Mouse (Mus musculus): ENCODE data around the gene Arhgap28.

The Arhgap28 gene

GRCm38 (mm10) chr17:67993371-67994045 is 10.4 kb downstream of the Arhgap28 start:
- no peak for DNase-seq (ENCODE audit: low read depth, low spot score)

- no peak for DNase-seq (ENCODE audit: low read depth, low spot score)
These were observed 14.2 kb downstream of the Arhgap28 start for GRCm38 (mm10) chr17:67989716-67990115.

GRCm38 (mm10) chr17:67988920-67989621 is 14.8 kb downstream of the Arhgap28 start:
- no peak for DNase-seq (ENCODE audit: low read depth, low spot score)

- no peak for DNase-seq (ENCODE audit: low read depth, low spot score)
These were observed 18.4 kb downstream of the Arhgap28 start for GRCm38 (mm10) chr17:67985532-67985931.

- no peak for DNase-seq (ENCODE audit: low read depth, low spot score)
These were observed 23.3 kb downstream of the Arhgap28 start for GRCm38 (mm10) chr17:67980573-67980972.

- DNase-seq (ENCODE audit: low read depth, low spot score): no peak
These were observed 24.7 kb downstream of the Arhgap28 start for GRCm38 (mm10) chr17:67979248-67979647.

GRCm38 (mm10) chr17:67978786-67979185 is 25.1 kb downstream of the Arhgap28 start:
- DNase-seq (ENCODE audit: low read depth, low spot score): no peak

GRCm38 (mm10) chr17:67976465-67976864 is 27.5 kb downstream of the Arhgap28 start:
- DNase-seq (ENCODE audit: low read depth, low spot score): no peak

GRCm38 (mm10) chr17:67976027-67976426 is 27.9 kb downstream of the Arhgap28 start:
- no peak for DNase-seq (ENCODE audit: low read depth, low spot score)

- DNase-seq (ENCODE audit: low read depth, low spot score): no peak
These were observed 29.2 kb downstream of the Arhgap28 start for GRCm38 (mm10) chr17:67974679-67975078.

- DNase-seq (ENCODE audit: low read depth, low spot score): no peak
These were observed 36.9 kb downstream of the Arhgap28 start for GRCm38 (mm10) chr17:67966853-67967540.

- no peak for DNase-seq (ENCODE audit: low read depth, low spot score)
These were observed 41.1 kb downstream of the Arhgap28 start for GRCm38 (mm10) chr17:67962858-67963257.

- DNase-seq (ENCODE audit: low read depth, low spot score): no peak
These were observed 41.9 kb downstream of the Arhgap28 start for GRCm38 (mm10) chr17:67962020-67962419.

GRCm38 (mm10) chr17:67958909-67959308 is 45.0 kb downstream of the Arhgap28 start:
- no peak for DNase-seq (ENCODE audit: low read depth, low spot score)

GRCm38 (mm10) chr17:67957603-67958002 is 46.3 kb downstream of the Arhgap28 start:
- DNase-seq (ENCODE audit: low read depth, low spot score): no peak

- no peak for DNase-seq (ENCODE audit: low read depth, low spot score)
These were observed 47.8 kb downstream of the Arhgap28 start for GRCm38 (mm10) chr17:67955876-67956690.

GRCm38 (mm10) chr17:67954961-67955360 is 49.0 kb downstream of the Arhgap28 start:
- no peak for DNase-seq (ENCODE audit: low read depth, low spot score)

GRCm38 (mm10) chr17:67950523-67951213 is 53.3 kb downstream of the Arhgap28 start:
- no peak for DNase-seq (ENCODE audit: low read depth, low spot score)

GRCm38 (mm10) chr17:67948601-67949000 is 55.3 kb downstream of the Arhgap28 start:
- no peak for DNase-seq (ENCODE audit: low read depth, low spot score)

- no peak for DNase-seq (ENCODE audit: low read depth, low spot score)
These were observed 58.5 kb downstream of the Arhgap28 start for GRCm38 (mm10) chr17:67945453-67945852.

- no peak for DNase-seq (ENCODE audit: low read depth, low spot score)
These were observed 59.7 kb downstream of the Arhgap28 start for GRCm38 (mm10) chr17:67944256-67944655.

All from CD4-positive, CD25-positive, alpha-beta regulatory T cell, adult 2 months (primary cell).